Mouse (Mus musculus) midbrain, embryonic 14.5 days (tissue): ENCODE results near the gene Gm5483. TPM values are rescaled to one million over a fixed set of nuclear protein-coding genes. Genes with fewer than 3 reads are reported as not detected.
A peak's percentile ranks its signal among the peaks of the same experiment; 100 is the strongest.
"Not testable (repeated sequence)": the region's sequence is repeated elsewhere in the genome, so short reads cannot be mapped to it uniquely, and the experiment has no call there.

Experiments
- ATAC-seq: fragments of 200-750 bp; cut with Nextera tagmentation; 2 replicates; pipeline ENCODE4 v1.8.0; 2017; ENCODE audit warnings: moderate number of reproducible peaks, moderate library complexity; ENCODE audit not compliant: low FRiP score, low TSS enrichment
- DNase-seq: peaks from one replicate; pipeline ENCODE4 v3.0.0-alpha.2; 2015
- H3K27ac ChIP-seq: fragments of 300-500 bp; sonication (generic); replicated peaks from 2 replicates; pipeline ENCODE4 v1.5.1; 2014; ENCODE audit warnings: mild to moderate bottlenecking, low read depth, low read length, moderate library complexity
- H3K27me3 ChIP-seq: fragments of 300-500 bp; sonication (generic); 2 replicates; pipeline ENCODE4 v1.6.1; 2014; ENCODE audit warnings: low read length, control low read depth, mixed read lengths; ENCODE audit not compliant: control insufficient read depth, insufficient read depth
- H3K36me3 ChIP-seq: fragments of 300-500 bp; sonication (generic); 2 replicates; pipeline ENCODE4 v1.6.1; 2014; ENCODE audit warnings: low read length, control low read depth; ENCODE audit not compliant: control insufficient read depth, insufficient read depth
- H3K4me1 ChIP-seq: fragments of 300-500 bp; sonication (generic); 2 replicates; pipeline ENCODE4 v1.6.1; 2014; ENCODE audit warnings: mild to moderate bottlenecking, antibody characterized with exemption, low read length, control low read depth; ENCODE audit not compliant: control insufficient read depth, insufficient read depth
- H3K4me2 ChIP-seq: fragments of 300-500 bp; sonication (generic); 2 replicates; pipeline ENCODE4 v1.6.1; 2014; ENCODE audit warnings: mild to moderate bottlenecking, low read length, moderate library complexity
- H3K4me3 ChIP-seq: fragments of 300-500 bp; sonication (generic); replicated peaks from 2 replicates; pipeline ENCODE4 v1.5.1; 2014; ENCODE audit warnings: low read depth, low read length
- H3K9ac ChIP-seq: fragments of 300-500 bp; sonication (generic); replicated peaks from 2 replicates; pipeline ENCODE4 v1.6.1; 2014; ENCODE audit warnings: mild to moderate bottlenecking, low read length, moderate library complexity
- H3K9me3 ChIP-seq: fragments of 300-500 bp; sonication (generic); 2 replicates; pipeline ENCODE4 v1.6.1; 2016; ENCODE audit warnings: low read length, control low read depth, mixed read lengths; ENCODE audit not compliant: control insufficient read depth
- WGBS: fragments of 180-500 bp; shearing (Covaris S2); extraction: QIAGEN DNeasy Blood & Tissue Kit; methylation state at CpG from one replicate; pipeline ENCODE4 v1.1.7; 2014; 5-methylcytosine and 5-hydroxymethylcytosine counted together
- polyA plus RNA-seq: library from polyadenylated mRNA; unstranded; fragments of >200 nt; fragmentation: Nextera tagmentation; extraction: Ambion mirVana; gene quantifications from 2 replicates; pipeline ENCODE4 v1.2.1, GENCODE M21; 2014

Gene Gm5483
- polyA plus RNA-seq = not detected in 2 replicates

DNA sequence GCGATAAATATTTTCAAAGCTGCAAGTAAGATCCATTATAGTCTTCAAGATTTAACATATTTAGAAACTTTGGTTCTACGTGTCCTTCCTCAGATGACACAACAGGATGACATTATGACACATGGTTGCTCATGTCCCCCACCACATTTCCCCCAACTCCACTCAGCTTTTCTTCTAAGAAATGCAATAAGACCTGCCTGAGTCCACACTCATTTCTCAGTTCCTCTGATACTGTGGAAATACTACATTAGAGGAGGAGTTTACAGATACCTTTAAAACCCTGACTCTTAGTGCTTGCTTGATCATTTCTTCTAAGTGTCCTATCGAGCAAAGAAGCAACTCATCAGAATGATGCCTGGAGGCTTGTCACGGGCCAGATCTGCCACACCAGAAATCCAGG lies at the start of gene Gm5483:
Gm5483 (plus strand) TSS at position 301 of the 400 bp plus-strand sequence.
- ATAC-seq, H3K4me1 ChIP-seq, H3K27me3 ChIP-seq, DNase-seq, H3K4me2 ChIP-seq, H3K4me3 ChIP-seq, H3K36me3 ChIP-seq, H3K9ac ChIP-seq, H3K27ac ChIP-seq, H3K9me3 ChIP-seq: not testable (repeated sequence)
- 92% methylated on average over 4 of the region's 4 CpGs for WGBS

DNA sequence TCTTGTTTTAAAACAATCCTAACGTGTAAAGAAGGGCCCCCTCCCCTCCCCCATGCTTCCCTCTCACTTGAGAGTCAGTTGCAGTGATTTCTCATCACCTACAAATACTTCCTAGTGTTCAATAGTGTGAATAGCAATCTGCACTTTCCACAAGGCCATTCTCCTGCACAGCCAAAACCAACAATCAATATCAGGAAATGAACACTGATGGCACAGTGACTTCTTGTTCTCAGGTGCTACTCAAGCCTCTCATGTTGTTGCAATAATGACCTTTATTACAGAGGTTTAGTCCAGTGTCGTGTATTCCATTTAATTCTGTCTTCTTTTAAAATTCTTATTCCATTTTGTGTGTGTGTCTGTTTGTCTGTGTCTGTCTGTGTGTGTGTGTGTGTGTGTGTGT lies 45.8 kb upstream of the Gm5483 start:
- H3K27ac ChIP-seq = no peak overlapping the region
- H3K36me3 ChIP-seq = no peaks in the 10 kb centered on the region
- H3K9me3 ChIP-seq = no peaks in the 10 kb centered on the region
- H3K4me3 ChIP-seq = no peak overlapping the region
- DNase-seq (no peak), ATAC-seq (no peak)
- 80% methylated on average over 2 of the region's 2 CpGs for WGBS
- H3K4me1 ChIP-seq = no peaks in the 10 kb centered on the region
- no peaks in the 10 kb centered on the region for H3K27me3 ChIP-seq
- H3K9ac ChIP-seq = no peak overlapping the region
- H3K4me2 ChIP-seq = no peak overlapping the region

DNA sequence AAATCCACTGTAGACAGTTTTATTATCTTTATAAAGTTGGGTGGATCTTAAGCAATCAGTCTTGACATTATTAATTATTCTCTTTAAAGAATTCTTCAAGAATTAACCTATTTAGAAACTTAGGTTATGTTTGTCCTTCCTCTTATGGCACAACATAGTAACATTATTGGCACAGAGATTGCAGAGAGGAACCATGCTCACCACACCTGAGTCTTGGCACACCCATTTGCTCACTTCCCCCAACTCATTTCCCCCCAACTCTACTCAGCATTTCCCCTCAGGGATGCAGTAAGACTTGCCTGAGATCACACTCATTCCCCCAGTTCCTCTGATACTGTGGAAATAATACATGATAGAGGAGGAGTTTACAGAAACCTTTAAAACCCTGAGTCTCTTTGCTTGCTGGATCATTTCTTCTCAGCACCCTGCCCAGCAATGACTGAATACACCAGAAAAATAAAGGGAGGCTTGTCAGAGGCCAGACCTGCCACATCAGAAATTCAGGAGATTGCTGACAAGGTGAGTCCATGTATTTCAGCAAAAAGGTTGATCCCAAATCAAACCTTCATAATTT lies 27.5 kb upstream of the Gm5483 start, which contains the start of gene Stfa2l1:
Stfa2l1 (plus strand) TSS at position 410 of the 574 bp plus-strand sequence.
- no peak within 1 kb of the TSS for H3K4me3 ChIP-seq
- DNase-seq (no peak), ATAC-seq (no peak)
- no peaks in the 10 kb centered on the region for H3K4me1 ChIP-seq
- no peak within 1 kb of the TSS for H3K4me2 ChIP-seq
- no peaks in the 10 kb centered on the region for H3K27me3 ChIP-seq
- H3K9me3 ChIP-seq = no peaks in the 10 kb centered on the region
- H3K36me3 ChIP-seq = no peaks in the 10 kb centered on the region
- no peak within 1 kb of the TSS for H3K27ac ChIP-seq
- no peak within 1 kb of the TSS for H3K9ac ChIP-seq

DNA sequence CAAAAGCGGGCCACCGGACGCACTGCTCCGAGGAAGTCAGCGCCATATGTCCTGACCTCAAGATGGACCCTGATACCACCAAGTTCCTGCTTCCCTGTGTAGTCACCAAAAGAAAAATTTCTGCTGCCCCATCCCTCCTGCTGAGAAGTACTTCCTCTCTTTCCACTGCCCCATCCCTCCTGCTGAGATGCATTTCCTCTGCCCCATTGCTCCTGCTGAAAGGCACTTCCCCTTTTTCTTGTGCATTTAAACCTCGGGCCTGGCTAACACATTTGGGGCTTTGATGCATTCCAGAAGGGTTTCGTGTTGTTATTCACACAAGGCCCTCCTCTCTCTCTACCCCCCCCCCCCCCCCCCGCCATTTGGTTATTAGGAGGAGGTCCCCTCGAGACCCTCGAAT lies 16.2 kb upstream of the Gm5483 start:
- not testable (repeated sequence) for DNase-seq, H3K4me3 ChIP-seq, H3K27ac ChIP-seq, H3K36me3 ChIP-seq, H3K9ac ChIP-seq, H3K9me3 ChIP-seq, H3K4me2 ChIP-seq, ATAC-seq, H3K4me1 ChIP-seq, H3K27me3 ChIP-seq
- WGBS = 87% methylated on average over 9 of the region's 10 CpGs

DNA sequence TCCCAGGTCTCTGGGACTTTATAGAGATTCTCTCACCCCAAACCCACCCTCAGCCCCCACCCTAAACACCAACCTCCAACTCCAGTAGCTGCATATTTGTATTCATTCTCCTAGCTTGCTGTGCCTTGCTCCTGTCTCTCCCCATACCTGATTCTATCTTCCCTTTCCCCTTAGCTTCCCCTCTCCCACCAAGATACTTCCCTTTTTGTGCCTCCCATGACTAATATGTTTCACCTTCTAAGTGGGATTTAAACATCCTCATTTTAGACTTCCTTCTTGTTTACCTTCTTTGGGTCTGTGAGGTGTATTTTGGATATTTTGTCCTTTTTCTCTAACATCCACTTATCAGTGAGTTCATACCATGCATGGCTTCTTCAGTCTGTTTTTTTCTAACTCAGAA lies 7.9 kb upstream of the Gm5483 start:
- H3K36me3 ChIP-seq = no peaks in the 10 kb centered on the region
- H3K9ac ChIP-seq = no peak overlapping the region
- H3K4me3 ChIP-seq = no peak overlapping the region
- H3K27me3 ChIP-seq = no peaks in the 10 kb centered on the region
- H3K9me3 ChIP-seq = no peaks in the 10 kb centered on the region
- no peak overlapping the region for H3K27ac ChIP-seq
- DNase-seq (no peak), ATAC-seq (no peak)
- H3K4me1 ChIP-seq = no peaks in the 10 kb centered on the region
- no peak overlapping the region for H3K4me2 ChIP-seq

DNA sequence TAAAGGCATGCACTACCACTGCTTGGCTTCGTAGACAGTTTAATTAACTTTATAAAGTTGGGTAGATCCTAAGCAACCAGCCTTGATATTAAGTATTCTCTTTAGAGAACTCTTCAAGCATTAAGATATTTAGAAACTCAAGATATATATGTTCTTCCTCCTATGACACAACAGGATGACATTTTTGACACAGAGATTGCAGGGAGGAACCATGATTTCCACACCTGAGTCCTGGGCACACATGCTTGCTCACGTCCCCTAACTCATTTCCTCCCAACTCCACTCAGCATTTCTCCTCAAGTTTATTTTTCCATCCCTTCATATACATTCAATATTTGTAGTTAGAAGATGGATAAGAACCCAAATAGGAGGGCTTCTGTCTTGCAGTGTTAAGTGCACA lies 4.1 kb upstream of the Gm5483 start:
- WGBS = 78% methylated on average over 2 of the region's 2 CpGs
- DNase-seq (no peak), ATAC-seq (no peak)
- no peak overlapping the region for H3K4me2 ChIP-seq
- H3K9ac ChIP-seq = no peak overlapping the region
- H3K4me3 ChIP-seq = no peak overlapping the region
- H3K36me3 ChIP-seq = no peaks in the 10 kb centered on the region
- H3K27me3 ChIP-seq = no peaks in the 10 kb centered on the region
- no peaks in the 10 kb centered on the region for H3K9me3 ChIP-seq
- H3K4me1 ChIP-seq = no peaks in the 10 kb centered on the region
- no peak overlapping the region for H3K27ac ChIP-seq

DNA sequence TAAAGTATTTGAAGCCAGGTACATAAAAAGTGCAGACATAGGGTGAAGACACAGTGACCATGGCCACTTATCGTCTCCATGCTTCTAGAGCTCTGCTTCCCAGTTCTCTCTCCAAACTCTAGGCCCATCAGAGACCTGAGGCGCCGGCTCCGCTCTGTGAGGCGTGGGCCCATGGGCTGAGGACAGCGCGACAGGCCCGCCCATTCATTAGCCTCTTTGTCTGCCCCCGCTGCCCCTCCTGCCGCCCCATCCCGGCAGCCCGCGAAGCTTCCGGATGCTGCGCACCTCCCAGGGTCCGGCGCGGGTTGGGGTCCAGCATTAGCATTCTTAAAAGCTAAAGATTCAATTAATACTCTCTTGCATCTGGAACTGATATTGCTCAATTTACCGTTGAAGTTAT lies 15.2 kb downstream of the Gm5483 start:
- peak; percentile 1 for DNase-seq
- no peak for ATAC-seq
- H3K4me3 ChIP-seq = no peak overlapping the region

DNA sequence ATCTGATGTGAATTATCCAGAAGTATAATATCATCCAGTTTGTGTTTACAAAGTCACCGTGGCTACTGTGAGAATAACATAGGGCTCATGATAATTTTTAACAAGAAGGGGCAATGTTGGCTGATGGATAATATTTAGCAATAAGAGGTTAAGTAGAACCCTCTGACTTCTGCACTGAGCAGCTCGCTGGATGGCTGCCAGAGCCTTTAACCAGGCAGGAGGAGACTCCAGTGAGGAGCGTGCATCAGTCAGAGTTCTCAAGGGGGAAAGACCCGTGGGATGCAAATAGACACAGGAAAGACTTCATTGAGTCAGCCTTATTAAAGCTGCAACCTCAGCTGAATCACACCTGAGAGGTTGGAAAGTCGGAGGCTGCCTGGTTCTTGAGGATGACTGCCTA lies 19.8 kb downstream of the Gm5483 start:
- Histone ChIP-seq H3K4me3 (no peak overlapping the region), H3K36me3 (no peaks in the 10 kb centered on the region), H3K9me3 (no peaks in the 10 kb centered on the region), H3K9ac (no peak overlapping the region), H3K27ac (no peak overlapping the region), H3K4me1 (no peaks in the 10 kb centered on the region), H3K4me2 (no peak overlapping the region), H3K27me3 (no peaks in the 10 kb centered on the region)
- no peak for ATAC-seq
- WGBS = 86% methylated on average over 5 of the region's 5 CpGs
- no peak for DNase-seq

More for the DNA sequence above, 15.2 kb downstream of the Gm5483 start:
- H3K4me2 ChIP-seq = peak overlapping the region; percentile 35
- no peak overlapping the region for H3K9ac ChIP-seq
- WGBS = 43% methylated on average over 19 of the region's 19 CpGs
- no peaks in the 10 kb centered on the region for H3K27me3 ChIP-seq
- no peaks in the 10 kb centered on the region for H3K36me3 ChIP-seq
- H3K4me1 ChIP-seq = no peaks in the 10 kb centered on the region
- no peaks in the 10 kb centered on the region for H3K9me3 ChIP-seq
- H3K27ac ChIP-seq = no peak overlapping the region

DNA sequence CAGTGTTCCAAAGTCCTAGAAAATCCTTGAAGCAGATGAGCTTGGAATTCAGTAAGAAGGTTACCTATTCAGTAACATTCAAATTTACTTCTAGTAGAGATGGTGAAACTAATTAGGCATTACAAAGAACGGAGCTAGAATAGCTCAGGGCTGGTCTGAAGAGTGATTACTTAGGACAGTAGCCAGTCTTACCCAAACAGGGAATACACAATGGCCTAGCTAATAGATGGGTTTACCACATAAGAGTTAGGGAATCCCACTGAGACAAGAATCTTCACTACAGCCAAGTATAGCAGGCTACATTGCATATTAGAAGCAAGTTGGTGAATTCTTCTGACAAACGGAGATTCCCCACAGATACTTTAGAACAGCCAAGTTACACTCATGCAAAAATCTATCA lies 21.7 kb downstream of the Gm5483 start:
- H3K9ac ChIP-seq, DNase-seq, H3K27me3 ChIP-seq, H3K36me3 ChIP-seq, H3K4me3 ChIP-seq, H3K4me1 ChIP-seq, H3K4me2 ChIP-seq, H3K27ac ChIP-seq, ATAC-seq, H3K9me3 ChIP-seq: not testable (repeated sequence)
- WGBS = 56% methylated on average over 2 of the region's 2 CpGs
